Mouse (Mus musculus) ES-E14 (cell line): ENCODE data around the gene Pm20d1. TPM values are rescaled to one million over a fixed set of nuclear protein-coding genes. Genes with fewer than 3 reads are reported as not detected.

Experiments used
- DNase-seq: peaks from one replicate; pipeline ENCODE4 v3.0.0-alpha.2; 2013; ENCODE audit warnings: low read depth, low spot score
- H3K27ac ChIP-seq: 2 replicates; pipeline ENCODE4 v1.5.1; 2012; ENCODE audit warnings: low read depth, mild to moderate bottlenecking, low read length, moderate library complexity, mixed read lengths; ENCODE audit not compliant: poor library complexity, insufficient read depth, severe bottlenecking
- H3K36me3 ChIP-seq: 2 replicates; pipeline ENCODE4 v1.6.1; 2012; ENCODE audit warnings: mild to moderate bottlenecking, low read length, moderate library complexity, mixed read lengths; ENCODE audit not compliant: control insufficient read depth, poor library complexity, insufficient read depth, severe bottlenecking
- H3K4me1 ChIP-seq, 2 experiments: fragments of 150-350 bp in 1 of 2; sonication (generic) in 1 of 2; 2 replicates each; pipeline ENCODE4 v1.6.1; 2012; ENCODE audit warnings: low read length in 2 of 2, mild to moderate bottlenecking in 1 of 2, mixed read lengths in 1 of 2; ENCODE audit not compliant: control insufficient read depth in 2 of 2, insufficient read depth in 2 of 2, poor library complexity in 1 of 2
- H3K4me3 ChIP-seq, 2 experiments: fragments of 150-350 bp in 1 of 2; sonication (generic) in 1 of 2; 2 replicates each; pipeline ENCODE4 v1.5.1; 2012; ENCODE audit warnings: low read length in 2 of 2, low read depth in 1 of 2, mild to moderate bottlenecking in 1 of 2, mixed read lengths in 1 of 2; ENCODE audit not compliant: insufficient read depth in 1 of 2, poor library complexity in 1 of 2, severe bottlenecking in 1 of 2
- H3K9ac ChIP-seq: 2 replicates; pipeline ENCODE4 v1.6.1; 2012; ENCODE audit warnings: low read depth, mild to moderate bottlenecking, low read length, mixed read lengths; ENCODE audit not compliant: poor library complexity, insufficient read depth, severe bottlenecking
- H3K9me3 ChIP-seq: fragments of 150-350 bp; sonication (generic); 2 replicates; pipeline ENCODE4 v1.6.1; 2012; ENCODE audit warnings: low read depth, mild to moderate bottlenecking, low read length; ENCODE audit not compliant: control insufficient read depth, insufficient read depth
- CHD2 ChIP-seq: IDR thresholded peaks from 2 replicates; pipeline ENCODE4 v1.6.1; 2014; ENCODE audit warnings: mild to moderate bottlenecking, low read depth, low read length, inconsistent platforms
- HCFC1 ChIP-seq: IDR thresholded peaks from 2 replicates; pipeline ENCODE4 v1.6.1; 2012; ENCODE audit warnings: low read length, inconsistent platforms, borderline replicate concordance; ENCODE audit not compliant: insufficient read depth
- MAFK ChIP-seq: IDR thresholded peaks from 2 replicates; pipeline ENCODE4 v1.6.1; 2014; ENCODE audit warnings: mild to moderate bottlenecking, low read depth, low read length, inconsistent platforms; ENCODE audit not compliant: insufficient read depth
- ZC3H11A ChIP-seq: IDR thresholded peaks from 2 replicates; pipeline ENCODE4 v1.6.1; 2012; ENCODE audit warnings: low read depth, mild to moderate bottlenecking, inconsistent platforms, low read length, borderline replicate concordance
- ZNF384 ChIP-seq: IDR thresholded peaks from 2 replicates; pipeline ENCODE4 v1.6.1; 2012; ENCODE audit warnings: low read depth, low read length, inconsistent platforms
- in situ Hi-C, 2 experiments: fragments of 600-800 bp; cut with MboI; formaldehyde crosslinking; loops; one replicate each; pipeline ENCODE4 v1.15.1; 2025; ENCODE audit warnings: low sequenced_read_pairs in 2 of 2, inconsistent platforms in 1 of 2; ENCODE audit not compliant: unreplicated experiment in 2 of 2
- total RNA-seq: library from RNA; depleted of rRNA; stranded (reverse); fragments of 300-350 nt; gene quantifications from 2 replicates; pipeline ENCODE4 v1.2.3, GENCODE M21; 2012; rRNA removed

Gene Pm20d1
- total RNA-seq = 2.0 and 4.9 TPM in 2 replicates

DNA sequence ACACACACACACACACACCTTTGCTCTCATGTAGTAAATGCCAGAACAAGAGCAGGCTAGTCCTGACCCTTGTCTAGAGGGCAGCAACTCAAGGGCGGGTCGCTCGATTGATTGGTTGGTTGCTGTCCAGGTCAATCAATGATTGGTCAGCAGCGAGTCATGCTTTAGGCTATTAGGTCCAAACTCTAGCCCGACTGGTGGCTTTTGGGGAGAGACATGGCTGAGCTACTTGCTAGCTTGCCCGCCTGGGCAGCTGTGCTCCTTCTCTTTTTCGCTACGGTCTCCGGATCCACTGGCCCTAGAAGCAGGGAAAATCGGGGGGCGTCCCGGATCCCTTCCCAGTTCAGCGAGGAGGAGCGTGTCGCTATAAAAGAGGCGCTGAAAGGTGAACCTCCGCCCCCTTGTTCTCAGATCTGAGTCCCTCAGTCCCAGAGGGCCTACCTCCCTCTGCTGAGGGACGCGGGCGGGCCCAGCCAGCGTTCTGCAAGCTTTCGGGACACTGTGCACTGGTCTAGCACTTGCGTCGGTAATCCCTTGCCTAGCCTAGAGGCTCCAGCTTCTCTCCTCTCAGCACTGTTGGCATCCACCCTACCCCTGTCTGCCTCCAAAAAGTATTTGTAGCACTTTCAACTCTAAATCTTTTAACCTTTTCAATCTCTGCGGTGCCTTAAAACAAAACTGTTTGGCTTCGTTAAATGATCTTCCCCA is at the start of gene Pm20d1:
TSS of gene Pm20d1 (plus strand) at position 180 of the 708 bp plus-strand sequence.
- no peak within 1 kb of the TSS for H3K27ac ChIP-seq
- H3K4me3 ChIP-seq = peak within 1 kb of the TSS; percentile 63 to 78
- H3K9ac ChIP-seq = peak within 1 kb of the TSS; percentile 71
- H3K9me3 ChIP-seq = no peaks in the 10 kb centered on the region
- peak; percentile 64 for DNase-seq
- no peaks in the 10 kb centered on the region for H3K36me3 ChIP-seq
- in situ Hi-C loops = no loop called here
- H3K4me1 ChIP-seq = peaks cover 0 to 7% of the 10 kb centered on the region in 2 experiments; a peak in 1 of 4 replicates
- TF ChIP-seq MAFK (no peak), CHD2 (0 out of 2 replicates have a peak, but pooled peaks have one; percentile 46)

DNA sequence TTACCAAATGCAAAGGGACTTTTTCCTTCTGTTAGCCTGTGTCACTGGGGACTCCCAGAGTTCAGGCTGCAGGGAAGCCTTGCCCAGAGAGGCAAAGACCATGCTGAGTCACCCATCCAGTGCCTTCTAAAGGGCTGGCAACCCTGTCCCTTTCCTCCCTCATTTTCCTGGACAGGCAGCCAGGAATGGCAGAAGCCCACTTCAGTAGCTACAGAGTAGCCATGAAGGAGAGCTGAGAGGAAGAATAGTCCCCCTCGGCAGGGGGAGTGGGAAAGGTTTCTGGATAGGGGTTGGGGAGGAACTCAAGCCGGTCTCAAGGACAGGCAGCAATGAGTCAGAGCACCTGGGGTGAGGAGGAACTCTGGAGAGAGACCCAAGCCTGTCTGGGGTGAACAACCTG is 49.4 kb upstream of the Pm20d1 start:
- peaks cover 0 to 20% of the 10 kb centered on the region in 2 experiments; a peak in 2 of 4 replicates for H3K4me1 ChIP-seq
- H3K9ac ChIP-seq = no peak overlapping the region
- H3K27ac ChIP-seq = no peak overlapping the region
- in situ Hi-C loops = no loop called here
- TF ChIP-seq ZNF384 (no peak), ZC3H11A (no peak)
- no peaks in the 10 kb centered on the region for H3K9me3 ChIP-seq
- DNase-seq = no peak
- H3K36me3 ChIP-seq = no peaks in the 10 kb centered on the region
- H3K4me3 ChIP-seq = no peak overlapping the region

DNA sequence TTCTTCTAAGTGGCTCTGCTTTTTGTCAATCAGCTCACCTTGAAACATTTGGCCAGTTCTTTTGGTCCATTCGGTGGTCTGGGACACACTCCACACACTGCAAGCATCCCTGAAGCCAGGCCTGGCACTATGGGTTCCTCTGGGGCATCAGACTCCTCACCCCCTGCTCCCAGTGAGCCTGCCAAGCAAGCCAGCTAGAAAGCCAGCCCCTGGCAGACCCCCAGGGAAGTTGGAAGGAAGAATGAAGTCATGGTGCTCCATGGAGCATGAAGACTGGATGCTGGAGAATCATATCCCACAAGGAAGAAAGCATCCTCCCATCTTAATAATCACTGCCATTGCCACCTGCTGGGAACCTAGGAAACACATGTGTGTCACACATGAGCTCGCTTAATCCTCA is 48.5 kb upstream of the Pm20d1 start:
- DNase-seq = no peak
- Histone ChIP-seq H3K4me1 (peaks cover 0 to 20% of the 10 kb centered on the region in 2 experiments; a peak in 2 of 4 replicates), H3K36me3 (no peaks in the 10 kb centered on the region), H3K4me3 (no peak overlapping the region), H3K9ac (no peak overlapping the region), H3K9me3 (no peaks in the 10 kb centered on the region), H3K27ac (no peak overlapping the region)
- no peak for TF ChIP-seq CHD2
- no peak for TF ChIP-seq MAFK
- no peak for TF ChIP-seq ZNF384
- no peak for TF ChIP-seq ZC3H11A
- no peak for TF ChIP-seq HCFC1
- in situ Hi-C loops = no loop called here

DNA sequence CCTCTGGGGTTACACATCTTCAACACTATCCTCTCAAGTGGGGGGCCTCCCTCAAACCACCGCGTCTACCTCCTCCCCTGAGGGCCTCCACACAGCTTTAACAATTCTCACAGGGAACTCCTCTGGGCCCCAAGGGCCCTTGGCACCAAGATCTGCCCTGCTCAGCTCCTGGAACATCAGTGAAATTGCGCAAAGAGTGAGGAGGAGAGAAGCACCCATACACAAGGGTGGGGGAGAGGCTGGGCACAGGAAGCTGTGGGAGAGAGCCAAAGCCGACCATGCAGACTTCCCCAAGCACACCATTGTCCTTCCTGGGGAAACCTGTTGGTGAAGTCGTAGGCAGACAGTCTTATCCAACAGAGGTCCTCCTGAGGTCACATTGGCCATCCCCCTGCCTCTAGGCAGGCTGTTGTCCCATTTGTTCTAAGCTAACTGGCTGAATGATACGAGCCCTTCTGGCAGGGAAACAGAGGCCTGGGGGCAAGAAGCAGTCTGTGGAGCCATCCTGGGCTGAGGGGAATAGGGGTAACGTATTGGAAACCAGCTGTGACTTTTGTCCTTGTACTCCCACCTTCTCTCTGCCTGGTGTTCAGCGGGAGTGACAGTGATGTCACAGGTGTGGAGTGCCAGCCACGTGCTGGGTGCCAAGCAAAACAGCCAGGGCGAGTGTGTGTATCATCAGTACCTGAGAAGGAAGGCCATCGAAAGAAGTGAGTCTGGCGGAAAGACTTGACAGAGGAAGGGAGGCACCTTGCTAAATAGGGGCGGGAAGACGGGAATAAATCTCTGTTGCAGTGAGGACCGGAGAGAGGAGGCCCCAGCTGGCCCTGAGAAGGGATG is 47.3 kb upstream of the Pm20d1 start:
- DNase-seq = no peak
- no peaks in the 10 kb centered on the region for H3K9me3 ChIP-seq
- TF ChIP-seq ZC3H11A (no peak), HCFC1 (no peak), ZNF384 (no peak), CHD2 (no peak), MAFK (no peak)
- H3K4me1 ChIP-seq = peaks cover 0 to 20% of the 10 kb centered on the region in 2 experiments; a peak in 2 of 4 replicates
- H3K4me3 ChIP-seq = no peak overlapping the region
- no peak overlapping the region for H3K27ac ChIP-seq
- in situ Hi-C loops = no loop called here
- no peak overlapping the region for H3K9ac ChIP-seq
- no peaks in the 10 kb centered on the region for H3K36me3 ChIP-seq
